Mouse (Mus musculus): ENCODE measurements at regions not wholly inside any gene's neighbourhood (a gene's known extent, or its start where the extent isn't known, plus 50 kb on each side); places are given as distances from the start of the nearest gene placed in this dataset.

- ATAC-seq (ENCODE audit: extremely low read depth, insufficient number of reproducible peaks, low FRiP score, poor library complexity, severe bottlenecking): no peak
- no peaks in the 10 kb centered on the region for H3K27me3 ChIP-seq (ENCODE audit: insufficient read depth, low read length)
- TF ChIP-seq GATA2 (IDR thresholded peaks at IDR 0.05; ENCODE audit: borderline replicate concordance, low read depth, low read length) (no peak), POLR2AphosphoS5 (IDR thresholded peaks at IDR 0.05; ENCODE audit: insufficient replicate concordance, low read depth, low read length) (no peak), CTCF (IDR thresholded peaks at IDR 0.05; ENCODE audit: low read depth, low read length) (no peak), TAL1 (conservative IDR thresholded peaks at IDR 0.05; ENCODE audit: low read depth, low read length) (no peak), GATA1 (IDR thresholded peaks at IDR 0.05; ENCODE audit: borderline replicate concordance, low read length) (no peak)
- H3K4me3 ChIP-seq (ENCODE audit: low read depth, low read length): no peak overlapping the region
- no peak for DNase-seq (ENCODE audit: low spot score)
- no peaks in the 10 kb centered on the region for H3K4me1 ChIP-seq (ENCODE audit: insufficient read depth, low read depth, low read length)
- peaks cover 34% of the 10 kb centered on the region for H3K9me3 ChIP-seq (replicated peaks)
- H3K36me3 ChIP-seq (replicated peaks): no peaks in the 10 kb centered on the region
These were observed 286.1 kb downstream of the Rwdd3 start for GRCm38 (mm10) chr3:120885401-120885800.

- peaks cover 32% of the 10 kb centered on the region for H3K9me3 ChIP-seq (replicated peaks)
- no peak for DNase-seq (ENCODE audit: low spot score)
- TF ChIP-seq POLR2AphosphoS5 (IDR thresholded peaks at IDR 0.05; ENCODE audit: insufficient replicate concordance, low read depth, low read length) (no peak), TAL1 (conservative IDR thresholded peaks at IDR 0.05; ENCODE audit: low read depth, low read length) (no peak), GATA2 (IDR thresholded peaks at IDR 0.05; ENCODE audit: borderline replicate concordance, low read depth, low read length) (no peak), GATA1 (IDR thresholded peaks at IDR 0.05; ENCODE audit: borderline replicate concordance, low read length) (no peak), CTCF (IDR thresholded peaks at IDR 0.05; ENCODE audit: low read depth, low read length) (no peak)
- ATAC-seq (ENCODE audit: extremely low read depth, insufficient number of reproducible peaks, low FRiP score, poor library complexity, severe bottlenecking): no peak
- H3K4me3 ChIP-seq (ENCODE audit: low read depth, low read length): no peak overlapping the region
- H3K4me1 ChIP-seq (ENCODE audit: insufficient read depth, low read depth, low read length): no peaks in the 10 kb centered on the region
- H3K36me3 ChIP-seq (replicated peaks): no peaks in the 10 kb centered on the region
- no peaks in the 10 kb centered on the region for H3K27me3 ChIP-seq (ENCODE audit: insufficient read depth, low read length)
These were observed 287.3 kb downstream of the Rwdd3 start for GRCm38 (mm10) chr3:120884189-120884588.

- DNase-seq (ENCODE audit: low spot score) (no peak), ATAC-seq (ENCODE audit: extremely low read depth, insufficient number of reproducible peaks, low FRiP score, poor library complexity, severe bottlenecking) (no peak)
- Histone ChIP-seq H3K9me3 (replicated peaks) (peaks cover 32% of the 10 kb centered on the region), H3K27me3 (ENCODE audit: insufficient read depth, low read length) (no peaks in the 10 kb centered on the region), H3K4me3 (ENCODE audit: low read depth, low read length) (no peak overlapping the region), H3K4me1 (ENCODE audit: insufficient read depth, low read depth, low read length) (no peaks in the 10 kb centered on the region), H3K36me3 (replicated peaks) (no peaks in the 10 kb centered on the region)
- no peak for TF ChIP-seq TAL1 (conservative IDR thresholded peaks at IDR 0.05; ENCODE audit: low read depth, low read length)
- no peak for TF ChIP-seq GATA1 (IDR thresholded peaks at IDR 0.05; ENCODE audit: borderline replicate concordance, low read length)
- TF ChIP-seq POLR2AphosphoS5 (IDR thresholded peaks at IDR 0.05; ENCODE audit: insufficient replicate concordance, low read depth, low read length): no peak
- no peak for TF ChIP-seq GATA2 (IDR thresholded peaks at IDR 0.05; ENCODE audit: borderline replicate concordance, low read depth, low read length)
- no peak for TF ChIP-seq CTCF (IDR thresholded peaks at IDR 0.05; ENCODE audit: low read depth, low read length)
These were observed 287.8 kb downstream of the Rwdd3 start for GRCm38 (mm10) chr3:120883650-120884049.

- Histone ChIP-seq H3K27me3 (ENCODE audit: insufficient read depth, low read length) (no peaks in the 10 kb centered on the region), H3K36me3 (replicated peaks) (no peaks in the 10 kb centered on the region), H3K9me3 (replicated peaks) (peaks cover 23% of the 10 kb centered on the region), H3K4me3 (ENCODE audit: low read depth, low read length) (no peak overlapping the region), H3K4me1 (ENCODE audit: insufficient read depth, low read depth, low read length) (no peaks in the 10 kb centered on the region)
- TF ChIP-seq POLR2AphosphoS5 (IDR thresholded peaks at IDR 0.05; ENCODE audit: insufficient replicate concordance, low read depth, low read length) (no peak), GATA1 (IDR thresholded peaks at IDR 0.05; ENCODE audit: borderline replicate concordance, low read length) (no peak), CTCF (IDR thresholded peaks at IDR 0.05; ENCODE audit: low read depth, low read length) (no peak), TAL1 (conservative IDR thresholded peaks at IDR 0.05; ENCODE audit: low read depth, low read length) (no peak), GATA2 (IDR thresholded peaks at IDR 0.05; ENCODE audit: borderline replicate concordance, low read depth, low read length) (no peak)
- DNase-seq (ENCODE audit: low spot score) (no peak), ATAC-seq (ENCODE audit: extremely low read depth, insufficient number of reproducible peaks, low FRiP score, poor library complexity, severe bottlenecking) (no peak)
These were observed 292.1 kb downstream of the Rwdd3 start for GRCm38 (mm10) chr3:120879409-120879808.

- Histone ChIP-seq H3K4me3 (ENCODE audit: low read depth, low read length) (no peak overlapping the region), H3K9me3 (replicated peaks) (peaks cover 19% of the 10 kb centered on the region), H3K36me3 (replicated peaks) (no peaks in the 10 kb centered on the region), H3K4me1 (ENCODE audit: insufficient read depth, low read depth, low read length) (no peaks in the 10 kb centered on the region), H3K27me3 (ENCODE audit: insufficient read depth, low read length) (no peaks in the 10 kb centered on the region)
- DNase-seq (ENCODE audit: low spot score) (no peak), ATAC-seq (ENCODE audit: extremely low read depth, insufficient number of reproducible peaks, low FRiP score, poor library complexity, severe bottlenecking) (no peak)
- TF ChIP-seq CTCF (IDR thresholded peaks at IDR 0.05; ENCODE audit: low read depth, low read length) (no peak), GATA1 (IDR thresholded peaks at IDR 0.05; ENCODE audit: borderline replicate concordance, low read length) (no peak), POLR2AphosphoS5 (IDR thresholded peaks at IDR 0.05; ENCODE audit: insufficient replicate concordance, low read depth, low read length) (no peak)
These were observed 295.8 kb downstream of the Rwdd3 start for GRCm38 (mm10) chr3:120875740-120876139.

- DNase-seq (ENCODE audit: low spot score): no peak
- Histone ChIP-seq H3K27me3 (ENCODE audit: insufficient read depth, low read length) (no peaks in the 10 kb centered on the region), H3K4me1 (ENCODE audit: insufficient read depth, low read depth, low read length) (no peaks in the 10 kb centered on the region), H3K4me3 (ENCODE audit: low read depth, low read length) (no peak overlapping the region), H3K9me3 (replicated peaks) (peaks cover 7% of the 10 kb centered on the region), H3K36me3 (replicated peaks) (no peaks in the 10 kb centered on the region)
- no peak for TF ChIP-seq GATA1 (IDR thresholded peaks at IDR 0.05; ENCODE audit: borderline replicate concordance, low read length)
- no peak for TF ChIP-seq TAL1 (conservative IDR thresholded peaks at IDR 0.05; ENCODE audit: low read depth, low read length)
- no peak for TF ChIP-seq POLR2AphosphoS5 (IDR thresholded peaks at IDR 0.05; ENCODE audit: insufficient replicate concordance, low read depth, low read length)
- TF ChIP-seq CTCF (IDR thresholded peaks at IDR 0.05; ENCODE audit: low read depth, low read length): no peak
- TF ChIP-seq GATA2 (IDR thresholded peaks at IDR 0.05; ENCODE audit: borderline replicate concordance, low read depth, low read length): no peak
- ATAC-seq (ENCODE audit: extremely low read depth, insufficient number of reproducible peaks, low FRiP score, poor library complexity, severe bottlenecking): no peak
These were observed 306.5 kb downstream of the Rwdd3 start for GRCm38 (mm10) chr3:120865036-120865435.
